Mouse (Mus musculus): ENCODE results near the gene Iqca.

Iqca gene

GRCm38 (mm10) chr1:90153099-90153744 is at the start of gene Iqca:
Iqca (minus strand) TSS chr1:90153401.
- in situ Hi-C loops (cut with MboI, MseI), result no loop called here

GRCm38 (mm10) chr1:90202207-90202978 is 49.2 kb upstream of the Iqca start:
- in situ Hi-C loops (cut with MboI, MseI), result no loop called here

GRCm38 (mm10) chr1:90201655-90202054 is 48.5 kb upstream of the Iqca start:
- in situ Hi-C loops (cut with MboI, MseI), result no loop called here

GRCm38 (mm10) chr1:90201246-90201645 is 48.0 kb upstream of the Iqca start:
- in situ Hi-C loops (cut with MboI, MseI), result no loop called here

GRCm38 (mm10) chr1:90189046-90189445 is 35.8 kb upstream of the Iqca start:
- in situ Hi-C loops (cut with MboI, MseI), result no loop called here

- in situ Hi-C loops (cut with MboI, MseI), result no loop called here
These were observed 33.7 kb upstream of the Iqca start for GRCm38 (mm10) chr1:90186874-90187273.

GRCm38 (mm10) chr1:90186173-90186572 is 33.0 kb upstream of the Iqca start:
- in situ Hi-C loops (cut with MboI, MseI), result no loop called here

- in situ Hi-C loops (cut with MboI, MseI), result no loop called here
These were observed 30.4 kb upstream of the Iqca start for GRCm38 (mm10) chr1:90183602-90184001.

- in situ Hi-C loops (cut with MboI, MseI), result no loop called here
These were observed 29.3 kb upstream of the Iqca start for GRCm38 (mm10) chr1:90182521-90182920.

- in situ Hi-C loops (cut with MboI, MseI), result no loop called here
These were observed 27.9 kb upstream of the Iqca start for GRCm38 (mm10) chr1:90180966-90181699.

- in situ Hi-C loops (cut with MboI, MseI), result no loop called here
These were observed 27.3 kb upstream of the Iqca start for GRCm38 (mm10) chr1:90180479-90180878.

GRCm38 (mm10) chr1:90177978-90178377 is 24.8 kb upstream of the Iqca start:
- in situ Hi-C loops (cut with MboI, MseI), result no loop called here

GRCm38 (mm10) chr1:90177565-90177964 is 24.4 kb upstream of the Iqca start:
- in situ Hi-C loops (cut with MboI, MseI), result no loop called here

- in situ Hi-C loops (cut with MboI, MseI), result no loop called here
These were observed 23.0 kb upstream of the Iqca start for GRCm38 (mm10) chr1:90176223-90176622.

GRCm38 (mm10) chr1:90174338-90174737 is 21.1 kb upstream of the Iqca start:
- in situ Hi-C loops (cut with MboI, MseI), result no loop called here

GRCm38 (mm10) chr1:90164319-90164718 is 11.1 kb upstream of the Iqca start:
- in situ Hi-C loops (cut with MboI, MseI), result no loop called here

- in situ Hi-C loops (cut with MboI, MseI), result no loop called here
These were observed 10.0 kb upstream of the Iqca start for GRCm38 (mm10) chr1:90163161-90163560.

GRCm38 (mm10) chr1:90162379-90162857 is 9.2 kb upstream of the Iqca start:
- in situ Hi-C loops (cut with MboI, MseI), result no loop called here

- in situ Hi-C loops (cut with MboI, MseI), result no loop called here
These were observed 8.4 kb upstream of the Iqca start for GRCm38 (mm10) chr1:90161623-90162022.

GRCm38 (mm10) chr1:90159927-90160326 is 6.7 kb upstream of the Iqca start:
- in situ Hi-C loops (cut with MboI, MseI), result no loop called here

GRCm38 (mm10) chr1:90156589-90156988 is 3.4 kb upstream of the Iqca start:
- in situ Hi-C loops (cut with MboI, MseI), result no loop called here

- in situ Hi-C loops (cut with MboI, MseI), result no loop called here
These were observed 586 bp upstream of the Iqca start for GRCm38 (mm10) chr1:90153787-90154186.

Data from regulatory T cell (primary cell).